19 mouse cellular contexts compared by ENCODE assay signal in the genomic region with DNA sequence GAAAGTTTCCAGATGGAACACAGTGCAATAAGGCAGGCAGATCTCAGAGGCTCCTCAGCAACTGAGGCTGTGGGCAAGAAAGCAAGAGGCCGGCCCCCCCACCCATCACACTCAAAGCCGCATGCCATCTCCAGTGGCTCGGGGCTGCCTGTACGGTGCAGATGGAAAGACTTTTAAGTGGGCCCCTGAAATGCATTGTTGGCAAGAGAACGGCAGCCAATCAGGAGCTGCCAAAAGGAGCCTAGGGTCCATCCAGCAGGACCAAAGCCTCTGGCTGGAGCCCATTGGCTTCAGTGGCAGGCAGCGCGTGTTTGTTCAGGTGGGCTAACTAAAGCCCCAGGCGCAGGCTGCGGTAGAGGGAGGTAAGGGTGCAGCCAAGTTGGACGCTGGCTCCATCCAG. TPM values are rescaled to one million over a fixed set of nuclear protein-coding genes. Genes with fewer than 3 reads are reported as not detected.
DNase-seq lines count a peak whose midpoint lies in the region; ATAC-seq and TF ChIP-seq lines count a peak whose summit lies in the region.
"Had no signal": no experiment of that assay in that cellular context is flagged by ENCODE, and none has a peak within 500 bp of the region (broad histone marks: within the 10 kb centered on the region; RNA-seq: fewer than 3 reads in every experiment).

No protein-coding gene starts in this region.

- H3K27me3 ChIP-seq in hindbrain, embryonic 10.5 days (ENCODE audit: insufficient read depth, poor library complexity, severe bottlenecking): peaks cover 11% of the 10 kb centered on the region
- no peaks in the 10 kb centered on the region for H3K27me3 ChIP-seq in hindbrain, postnatal 0 days (ENCODE audit: insufficient read depth, low read length)
- no peaks in the 10 kb centered on the region for H3K27me3 ChIP-seq in embryonic facial prominence, embryonic 12.5 days
- H3K27me3 ChIP-seq in limb, embryonic 13.5 days: peaks cover 10% of the 10 kb centered on the region
- H3K27me3 ChIP-seq: midbrain, embryonic 15.5 days; Patski had no signal

- peak; percentile 42 for DNase-seq in embryo, embryonic 10.5 days (ENCODE audit: low spot score)
- no peak for DNase-seq in embryo, embryonic 10 days (ENCODE audit: low spot score)
- peak; percentile 31 for DNase-seq in hindbrain, embryonic 10.5 days (ENCODE audit: low spot score)
- DNase-seq in hindbrain, postnatal 0 days (ENCODE audit: low spot score): no peak
- DNase-seq in thymus, postnatal 4 days: no peak
- DNase-seq in cerebellum, adult 9-11 months: no peak
- DNase-seq: adrenal gland, adult 8-10 months; cerebellum, adult 9-10 months; gastrocnemius, postnatal 14 days; heart, postnatal 10 days; liver, postnatal 0 days; retina, postnatal 1 day had no signal

- TF ChIP-seq CTCF in hindbrain, postnatal 0 days (IDR thresholded peaks at IDR 0.05; ENCODE audit: low read depth): no peak

- no peak overlapping the region for H3K4me2 ChIP-seq in hindbrain, postnatal 0 days (ENCODE audit: low read depth, low read length)
- H3K4me2 ChIP-seq in embryonic facial prominence, embryonic 12.5 days (replicated peaks): no peak overlapping the region
- peak overlapping the region; percentile 34 for H3K4me2 ChIP-seq in limb, embryonic 13.5 days (replicated peaks)
- H3K4me2 ChIP-seq: hindbrain, embryonic 13.5 days; intestine, embryonic 15.5 days; midbrain, embryonic 15.5 days had no signal

- 53% methylated on average over 10 of the region's 10 CpGs for WGBS in hindbrain, embryonic 10.5 days
- WGBS in hindbrain, postnatal 0 days: 47% methylated on average over 10 of the region's 10 CpGs
- WGBS in embryonic facial prominence, embryonic 12.5 days: 18% methylated on average over 10 of the region's 10 CpGs
- 20% methylated on average over 10 of the region's 10 CpGs for WGBS in limb, embryonic 13.5 days

- H3K9ac ChIP-seq in hindbrain, postnatal 0 days (replicated peaks; ENCODE audit: low read length): no peak overlapping the region
- no peak overlapping the region for H3K9ac ChIP-seq in embryonic facial prominence, embryonic 12.5 days
- no peak overlapping the region for H3K9ac ChIP-seq in limb, embryonic 13.5 days
- H3K9ac ChIP-seq: intestine, embryonic 15.5 days; liver, postnatal 0 days; midbrain, embryonic 15.5 days had no signal

- peaks cover 65% of the 10 kb centered on the region for H3K4me1 ChIP-seq in hindbrain, embryonic 10.5 days (replicated peaks)
- peaks cover 15% of the 10 kb centered on the region for H3K4me1 ChIP-seq in hindbrain, postnatal 0 days (ENCODE audit: insufficient read depth, low read length)
- peaks cover 69% of the 10 kb centered on the region for H3K4me1 ChIP-seq in embryonic facial prominence, embryonic 12.5 days
- H3K4me1 ChIP-seq in limb, embryonic 13.5 days: peaks cover 76% of the 10 kb centered on the region
- H3K4me1 ChIP-seq: megakaryocyte, embryonic 14.5 days had no signal

- no peak for ATAC-seq in hindbrain, postnatal 0 days
- ATAC-seq in embryonic facial prominence, embryonic 12.5 days (ENCODE audit: insufficient number of reproducible peaks, insufficient read depth, low FRiP score, low TSS enrichment): peak; percentile 44; the same call in 1 of the 2 replicates
- peak; percentile 35; the same call in 1 of the 2 replicates for ATAC-seq in limb, embryonic 13.5 days (ENCODE audit: low FRiP score, low read depth)
- ATAC-seq: intestine, embryonic 15.5 days; liver, postnatal 0 days; midbrain, embryonic 15.5 days; Patski had no signal

- H3K27ac ChIP-seq in hindbrain, embryonic 10.5 days: peak overlapping the region; percentile 53
- H3K27ac ChIP-seq in hindbrain, postnatal 0 days: no peak overlapping the region
- peak overlapping the region; percentile 87 for H3K27ac ChIP-seq in embryonic facial prominence, embryonic 12.5 days
- H3K27ac ChIP-seq in limb, embryonic 13.5 days: peak overlapping the region; percentile 88

- no peaks in the 10 kb centered on the region for H3K36me3 ChIP-seq in hindbrain, embryonic 10.5 days
- H3K36me3 ChIP-seq in hindbrain, postnatal 0 days (ENCODE audit: insufficient read depth, low read length): no peaks in the 10 kb centered on the region
- H3K36me3 ChIP-seq in embryonic facial prominence, embryonic 12.5 days: no peaks in the 10 kb centered on the region
- H3K36me3 ChIP-seq in limb, embryonic 13.5 days: no peaks in the 10 kb centered on the region
- H3K36me3 ChIP-seq: hindbrain, embryonic 13.5 days; intestine, embryonic 15.5 days; midbrain, embryonic 15.5 days had no signal

- H3K4me3 ChIP-seq in hindbrain, embryonic 10.5 days: no peak overlapping the region
- no peak overlapping the region for H3K4me3 ChIP-seq in hindbrain, postnatal 0 days (ENCODE audit: low read length)
- H3K4me3 ChIP-seq in embryonic facial prominence, embryonic 12.5 days: no peak overlapping the region
- no peak overlapping the region for H3K4me3 ChIP-seq in limb, embryonic 13.5 days
- H3K4me3 ChIP-seq: hindbrain, embryonic 13.5 days; intestine, embryonic 15.5 days; megakaryocyte, embryonic 14.5 days; midbrain, embryonic 15.5 days had no signal

- H3K9me3 ChIP-seq in hindbrain, embryonic 10.5 days: no peaks in the 10 kb centered on the region
- H3K9me3 ChIP-seq in hindbrain, postnatal 0 days (ENCODE audit: low read length): no peaks in the 10 kb centered on the region
- H3K9me3 ChIP-seq in embryonic facial prominence, embryonic 12.5 days: no peaks in the 10 kb centered on the region
- no peaks in the 10 kb centered on the region for H3K9me3 ChIP-seq in limb, embryonic 13.5 days
- H3K9me3 ChIP-seq: hindbrain, embryonic 13.5 days; intestine, embryonic 15.5 days; megakaryocyte, embryonic 14.5 days; midbrain, embryonic 15.5 days had no signal

RNA-seq across cellular contexts. Expression of a gene that starts 21.4 kb away (rescaled TPM):
- polyA plus RNA-seq in hindbrain, embryonic 10.5 days (2016; fragmentation: Nextera tagmentation; extraction: Ambion mirVana): 55.9 and 65.1 TPM in 2 replicates
- total RNA-seq in hindbrain, postnatal 0 days (2014; rRNA removed): 71.5 and 87.2 TPM in 2 replicates
- polyA plus RNA-seq in hindbrain, postnatal 0 days (2015; fragmentation: Nextera tagmentation; extraction: Ambion mirVana): 27.0 and 32.9 TPM in 2 replicates
- polyA plus RNA-seq in embryonic facial prominence, embryonic 12.5 days (2016; fragmentation: Nextera tagmentation; extraction: Ambion mirVana): 57.8 and 58.3 TPM in 2 replicates
- polyA plus RNA-seq in limb, embryonic 13.5 days (2015; fragmentation: Nextera tagmentation; extraction: Ambion mirVana): 22.8 and 22.9 TPM in 2 replicates

Comparison
In these comparisons a context has a peak if more than half of its experiments do, and no peak if none do; other contexts are left out.
1. DNase-seq: peak in embryo, embryonic 10.5 days (single experiment) and hindbrain, embryonic 10.5 days (single experiment); none in embryo, embryonic 10 days (single experiment), hindbrain, postnatal 0 days (single experiment), thymus, postnatal 4 days (single experiment) and cerebellum, adult 9-11 months (single experiment).